Mouse (Mus musculus): Measurements from ENCODE around the gene Stra6. TPM values are rescaled to one million over a fixed set of nuclear protein-coding genes. Genes with fewer than 3 reads are reported as not detected.
A peak's percentile ranks its signal among the peaks of the same experiment; 100 is the strongest.

Gene Stra6
- polyA plus RNA-seq, 1 experiment: not detected

DNA sequence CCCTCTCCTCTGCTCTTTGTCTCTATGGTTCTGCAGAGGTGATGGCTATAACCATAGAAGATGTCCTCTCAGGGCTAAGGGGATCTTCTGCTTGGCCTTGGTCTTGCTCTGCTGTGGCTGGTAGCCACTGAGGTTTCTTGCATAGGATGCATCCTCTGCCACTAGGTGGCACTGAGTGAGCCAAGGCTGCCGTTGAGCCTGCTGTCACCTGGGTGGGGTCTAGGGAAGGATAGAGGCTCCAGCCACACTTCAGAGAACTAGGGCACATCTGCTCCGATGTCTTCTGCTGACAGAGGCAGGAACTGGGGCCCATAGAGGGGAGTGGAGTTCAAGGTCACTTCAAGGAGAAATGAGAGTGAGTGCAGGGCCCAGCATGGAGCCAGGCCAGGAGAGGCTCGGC is 10.5 kb upstream of the Stra6 start:
- Histone ChIP-seq H3K27ac (ENCODE audit: control insufficient read depth, insufficient read depth, low read depth, low read length, poor library complexity) (no peak overlapping the region), H3K4me1 (ENCODE audit: control insufficient read depth, insufficient read depth, low read length) (no peaks in the 10 kb centered on the region), H3K4me3 (replicated peaks; ENCODE audit: control insufficient read depth, low read depth, low read length) (no peak overlapping the region)
- TF ChIP-seq CTCF (IDR thresholded peaks at IDR 0.05; ENCODE audit: control insufficient read depth, insufficient read depth, low read length): peak; percentile 77
- no peak for TF ChIP-seq POLR2A (IDR thresholded peaks at IDR 0.05; ENCODE audit: borderline replicate concordance, control insufficient read depth, low read depth, low read length)
- 34% methylated on average over 3 of the region's 3 CpGs for WGBS

DNA sequence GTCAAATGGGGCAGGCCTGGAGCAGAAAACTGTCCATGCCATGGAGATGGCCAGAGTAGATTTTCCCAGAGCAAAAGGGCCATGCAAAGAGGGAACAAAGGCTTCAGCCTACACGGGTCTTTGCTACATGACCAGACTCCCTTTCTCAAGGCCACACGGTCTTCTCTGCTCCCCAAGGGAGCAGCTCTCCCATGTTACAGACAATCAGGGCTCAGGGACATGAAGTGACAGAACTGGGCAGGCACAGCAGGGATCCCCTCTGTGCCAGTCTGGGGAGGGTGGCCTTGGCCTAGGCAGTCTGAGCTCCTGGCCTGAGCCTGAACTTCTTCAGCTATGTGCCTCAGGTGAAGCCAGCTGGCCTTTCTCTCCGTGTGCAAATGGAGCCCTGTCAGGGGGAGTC is 10.0 kb upstream of the Stra6 start:
- TF ChIP-seq POLR2A (IDR thresholded peaks at IDR 0.05; ENCODE audit: borderline replicate concordance, control insufficient read depth, low read depth, low read length) (no peak), CTCF (IDR thresholded peaks at IDR 0.05; ENCODE audit: control insufficient read depth, insufficient read depth, low read length) (no peak)
- Histone ChIP-seq H3K4me3 (replicated peaks; ENCODE audit: control insufficient read depth, low read depth, low read length) (no peak overlapping the region), H3K27ac (ENCODE audit: control insufficient read depth, insufficient read depth, low read depth, low read length, poor library complexity) (no peak overlapping the region), H3K4me1 (ENCODE audit: control insufficient read depth, insufficient read depth, low read length) (no peaks in the 10 kb centered on the region)
- WGBS: 63% methylated on average over 3 of the region's 3 CpGs

DNA sequence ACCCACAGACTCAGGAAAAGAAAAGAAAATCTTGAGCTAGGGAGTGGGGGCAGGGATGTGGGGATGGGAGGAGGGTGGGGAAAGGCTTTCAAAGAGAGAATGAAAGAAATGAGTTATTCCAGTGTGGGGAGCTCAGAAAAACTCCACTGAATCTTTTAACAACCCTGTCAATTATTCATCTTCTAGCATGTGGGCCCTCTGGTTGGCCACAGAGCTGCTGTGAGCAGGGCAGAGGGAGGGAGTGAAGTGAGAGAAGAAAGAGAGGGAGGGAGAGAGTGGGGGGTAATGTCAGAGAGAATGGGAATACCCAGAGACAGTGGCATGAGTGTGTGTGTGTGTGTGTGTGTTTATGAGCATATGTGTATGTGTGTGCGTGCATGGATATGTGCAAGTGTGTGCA is 9.6 kb upstream of the Stra6 start:
- Histone ChIP-seq H3K27ac (ENCODE audit: control insufficient read depth, insufficient read depth, low read depth, low read length, poor library complexity) (no peak overlapping the region), H3K4me1 (ENCODE audit: control insufficient read depth, insufficient read depth, low read length) (no peaks in the 10 kb centered on the region), H3K4me3 (replicated peaks; ENCODE audit: control insufficient read depth, low read depth, low read length) (no peak overlapping the region)
- TF ChIP-seq CTCF (IDR thresholded peaks at IDR 0.05; ENCODE audit: control insufficient read depth, insufficient read depth, low read length) (no peak), POLR2A (IDR thresholded peaks at IDR 0.05; ENCODE audit: borderline replicate concordance, control insufficient read depth, low read depth, low read length) (no peak)
- 80% methylated on average over 1 of the region's 1 CpGs for WGBS

DNA sequence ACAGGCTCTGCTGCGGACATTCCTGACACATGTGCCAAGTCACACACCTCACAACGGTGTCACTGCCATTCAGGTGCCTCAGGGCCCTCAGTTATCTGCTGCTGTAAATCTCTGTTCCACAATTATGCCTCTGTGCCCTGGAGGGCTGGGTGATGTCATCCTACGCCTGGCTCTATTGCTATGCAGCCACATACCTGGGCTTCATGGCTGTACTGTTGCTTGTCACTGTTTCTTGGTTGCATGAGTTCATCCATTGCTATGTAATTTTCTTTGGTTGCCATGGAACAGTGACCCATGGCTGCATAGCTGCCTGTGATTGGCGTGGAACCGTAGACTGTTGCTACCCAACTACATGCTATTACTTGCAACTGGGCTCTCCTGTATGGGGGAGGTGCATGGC is 7.9 kb upstream of the Stra6 start:
- 73% methylated on average over 5 of the region's 5 CpGs for WGBS
- Histone ChIP-seq H3K4me1 (ENCODE audit: control insufficient read depth, insufficient read depth, low read length) (no peaks in the 10 kb centered on the region), H3K4me3 (replicated peaks; ENCODE audit: control insufficient read depth, low read depth, low read length) (no peak overlapping the region), H3K27ac (ENCODE audit: control insufficient read depth, insufficient read depth, low read depth, low read length, poor library complexity) (no peak overlapping the region)
- no peak for TF ChIP-seq POLR2A (IDR thresholded peaks at IDR 0.05; ENCODE audit: borderline replicate concordance, control insufficient read depth, low read depth, low read length)
- TF ChIP-seq CTCF (IDR thresholded peaks at IDR 0.05; ENCODE audit: control insufficient read depth, insufficient read depth, low read length): no peak

DNA sequence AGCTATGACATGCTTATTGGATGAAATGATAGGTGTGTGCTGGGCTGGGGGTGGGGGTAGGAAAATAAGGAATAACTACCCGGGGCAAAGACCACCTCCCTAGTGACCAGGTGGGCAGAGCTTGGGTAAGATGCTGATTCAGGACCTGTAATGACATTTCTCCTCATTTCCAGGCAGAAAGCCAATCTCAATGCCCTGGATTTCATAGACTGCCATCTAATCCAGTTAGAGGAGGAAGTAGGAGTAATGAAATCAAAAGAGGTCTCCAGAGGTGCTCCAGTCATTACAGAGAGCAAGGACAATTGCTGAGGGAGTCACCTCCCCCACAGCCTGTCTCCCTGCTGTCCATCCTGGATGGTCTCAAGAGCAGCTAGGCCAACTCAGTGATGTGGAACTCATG is 3.7 kb upstream of the Stra6 start:
- TF ChIP-seq CTCF (IDR thresholded peaks at IDR 0.05; ENCODE audit: control insufficient read depth, insufficient read depth, low read length): no peak
- TF ChIP-seq POLR2A (IDR thresholded peaks at IDR 0.05; ENCODE audit: borderline replicate concordance, control insufficient read depth, low read depth, low read length): no peak
- H3K4me3 ChIP-seq (replicated peaks; ENCODE audit: control insufficient read depth, low read depth, low read length): no peak overlapping the region
- H3K27ac ChIP-seq (ENCODE audit: control insufficient read depth, insufficient read depth, low read depth, low read length, poor library complexity): no peak overlapping the region
- no peaks in the 10 kb centered on the region for H3K4me1 ChIP-seq (ENCODE audit: control insufficient read depth, insufficient read depth, low read length)
- 31% methylated on average over 1 of the region's 1 CpGs for WGBS

DNA sequence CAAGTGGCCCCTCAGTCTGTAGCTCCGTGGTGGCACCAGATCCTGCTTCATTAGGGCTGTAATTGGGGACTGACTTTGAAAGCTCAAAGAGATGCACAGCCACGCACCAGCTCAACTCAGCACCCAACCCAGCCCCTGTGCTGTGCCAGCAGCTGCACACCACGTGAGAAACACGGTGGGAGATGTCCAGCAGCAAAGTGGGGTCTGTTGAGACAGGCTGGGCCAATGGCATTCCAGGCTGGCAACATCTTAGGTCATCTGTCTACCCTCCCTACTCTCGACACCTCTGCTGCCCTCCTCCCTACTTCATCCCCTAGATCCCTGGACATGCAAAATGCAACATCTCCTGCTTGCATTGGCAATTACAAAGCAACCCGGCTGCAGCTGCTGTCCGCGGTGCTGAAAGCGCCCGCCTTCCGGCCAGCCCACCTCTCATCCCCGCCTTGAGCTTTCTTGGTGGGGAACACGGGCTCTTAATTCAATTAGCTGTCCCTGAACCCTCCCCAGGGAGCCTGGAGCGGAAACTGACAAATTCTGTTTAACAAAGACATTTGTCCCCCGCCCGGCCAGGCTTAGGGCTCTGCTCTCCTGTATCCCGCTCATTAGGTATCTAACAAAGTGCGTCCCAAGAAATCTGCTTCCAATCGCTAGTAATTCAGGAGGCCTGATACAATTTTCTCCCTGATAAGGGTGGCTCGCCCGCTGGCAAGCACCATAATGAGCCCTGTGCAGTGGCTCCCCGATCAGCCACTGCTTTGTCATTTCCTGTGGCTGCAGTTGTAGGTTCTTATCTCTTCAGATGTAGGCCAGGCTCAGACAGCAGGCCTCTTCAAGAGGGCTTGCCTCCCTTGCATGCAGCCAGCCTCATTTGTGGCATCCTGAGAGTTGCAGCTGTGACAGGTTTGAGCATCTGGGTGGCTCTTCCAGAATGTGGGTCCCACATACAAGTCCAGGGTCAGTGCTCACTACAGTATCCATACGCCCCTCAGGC is 2.6 kb upstream of the Stra6 start:
- H3K27ac ChIP-seq (ENCODE audit: control insufficient read depth, insufficient read depth, low read depth, low read length, poor library complexity): no peak overlapping the region
- no peaks in the 10 kb centered on the region for H3K4me1 ChIP-seq (ENCODE audit: control insufficient read depth, insufficient read depth, low read length)
- no peak overlapping the region for H3K4me3 ChIP-seq (replicated peaks; ENCODE audit: control insufficient read depth, low read depth, low read length)
- no peak for TF ChIP-seq POLR2A (IDR thresholded peaks at IDR 0.05; ENCODE audit: borderline replicate concordance, control insufficient read depth, low read depth, low read length)
- TF ChIP-seq CTCF (IDR thresholded peaks at IDR 0.05; ENCODE audit: control insufficient read depth, insufficient read depth, low read length): no peak
- 10% methylated on average over 23 of the region's 23 CpGs for WGBS

DNA sequence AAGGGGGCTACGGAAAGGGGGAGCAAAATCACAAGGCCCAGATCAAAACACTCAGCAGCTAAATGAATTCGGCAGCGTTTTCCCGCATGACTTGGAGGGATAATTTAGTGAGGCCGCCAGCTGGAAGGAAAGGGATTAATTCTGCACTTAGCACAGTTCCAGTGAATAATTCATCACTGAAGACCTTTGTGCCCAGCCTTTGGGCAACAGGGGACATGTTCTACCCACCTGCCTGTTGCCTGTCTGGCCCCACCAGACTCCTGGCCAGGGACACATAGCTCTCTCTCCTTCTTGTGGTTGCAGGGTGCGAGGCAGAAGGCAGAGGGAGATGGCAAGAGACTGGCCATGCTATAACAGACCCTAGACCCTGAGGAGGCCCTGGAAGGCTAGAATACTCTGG is 1.9 kb downstream of the Stra6 start:
- 71% methylated on average over 6 of the region's 6 CpGs for WGBS
- no peak overlapping the region for H3K4me3 ChIP-seq (replicated peaks; ENCODE audit: control insufficient read depth, low read depth, low read length)
- TF ChIP-seq CTCF (IDR thresholded peaks at IDR 0.05; ENCODE audit: control insufficient read depth, insufficient read depth, low read length): no peak
- TF ChIP-seq POLR2A (IDR thresholded peaks at IDR 0.05; ENCODE audit: borderline replicate concordance, control insufficient read depth, low read depth, low read length): no peak

DNA sequence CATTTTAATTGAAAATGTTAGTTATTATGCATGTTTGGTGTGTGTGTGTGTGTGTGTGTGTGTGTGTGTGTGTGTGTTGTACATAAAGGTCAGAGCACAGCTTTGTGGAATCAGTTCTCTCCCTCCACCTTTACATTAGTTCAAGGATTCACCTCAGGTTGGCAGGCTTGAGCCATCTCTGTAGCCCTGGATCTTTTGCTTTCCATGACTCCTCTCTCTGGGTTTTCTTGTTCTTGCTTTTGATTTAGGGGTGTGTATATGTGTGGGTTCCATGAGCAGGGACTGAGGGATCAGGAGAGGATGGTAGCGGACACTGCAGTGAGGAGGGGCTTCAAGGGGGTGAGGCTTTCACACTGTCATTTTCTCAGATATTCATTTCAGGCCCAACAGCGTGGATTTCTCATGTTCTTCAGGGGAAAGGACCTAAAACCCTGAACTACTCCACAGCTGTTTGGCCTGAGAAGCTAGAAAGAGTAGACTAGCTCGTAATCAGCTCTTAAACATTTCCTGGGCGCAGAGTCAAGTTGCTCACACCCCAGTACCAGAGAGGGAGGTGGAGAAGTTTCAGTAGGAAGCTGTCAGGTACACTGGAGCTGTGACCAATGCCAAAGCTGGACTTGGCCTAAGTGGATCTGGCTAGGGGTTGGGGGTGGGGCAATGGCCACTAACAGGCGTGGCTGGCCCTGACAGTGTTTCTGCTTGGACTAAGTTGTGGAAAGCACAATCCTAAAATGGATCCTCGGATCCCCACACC is 2.6 kb downstream of the Stra6 start:
- 70% methylated on average over 6 of the region's 6 CpGs for WGBS
- TF ChIP-seq CTCF (IDR thresholded peaks at IDR 0.05; ENCODE audit: control insufficient read depth, insufficient read depth, low read length) (no peak), POLR2A (IDR thresholded peaks at IDR 0.05; ENCODE audit: borderline replicate concordance, control insufficient read depth, low read depth, low read length) (no peak)

More for the DNA sequence above, 1.9 kb downstream of the Stra6 start:
- H3K27ac ChIP-seq (ENCODE audit: control insufficient read depth, insufficient read depth, low read depth, low read length, poor library complexity): no peak overlapping the region
- H3K4me1 ChIP-seq (ENCODE audit: control insufficient read depth, insufficient read depth, low read length): no peaks in the 10 kb centered on the region

More for the DNA sequence above, 2.6 kb downstream of the Stra6 start:
- H3K27ac ChIP-seq (ENCODE audit: control insufficient read depth, insufficient read depth, low read depth, low read length, poor library complexity): no peak overlapping the region
- no peak overlapping the region for H3K4me3 ChIP-seq (replicated peaks; ENCODE audit: control insufficient read depth, low read depth, low read length)
- H3K4me1 ChIP-seq (ENCODE audit: control insufficient read depth, insufficient read depth, low read length): no peaks in the 10 kb centered on the region

Data from bone marrow, adult 2 months (tissue).